Comparison of ENCODE assay signal across 8 mouse cellular contexts in genomic region chr7:30533941-30534632, GRCm38 (mm10). TPM values are rescaled to one million over a fixed set of nuclear protein-coding genes. Genes with fewer than 3 reads are reported as not detected.
DNase-seq lines count a peak whose midpoint lies in the region; ATAC-seq and TF ChIP-seq lines count a peak whose summit lies in the region.

No protein-coding gene starts in this region.

- no peak for DNase-seq in heart, postnatal 14 days
- no peak for DNase-seq in MEL (ENCODE audit: low read depth, low spot score)
- no peak for DNase-seq in limb, embryonic 14.5 days (ENCODE audit: low spot score)
- DNase-seq in retina, postnatal 1 day = peak; percentile 55
- no peak for DNase-seq in ovary, postnatal 14 days (ENCODE audit: low spot score)
- no peak for DNase-seq in gastrocnemius, adult 8-10 months (ENCODE audit: low spot score in 2 of 2)

- H3K27ac ChIP-seq in heart, embryonic 14.5 days (replicated peaks in 1 of 2; ENCODE audit: control insufficient read depth in 1 of 2, insufficient read depth in 1 of 2, low read depth in 2 of 2, low read length in 2 of 2) = no peak overlapping the region
- no peak overlapping the region for H3K27ac ChIP-seq in MEL (ENCODE audit: control insufficient read depth, low read depth, low read length)
- no peak overlapping the region for H3K27ac ChIP-seq in embryonic fibroblast, embryonic 13.5 days (ENCODE audit: insufficient read depth, low read length)
- no peak overlapping the region; the same call in 1 of the 2 replicates for H3K27ac ChIP-seq in limb, embryonic 14.5 days (replicated peaks; ENCODE audit: low read depth, low read length)

- TF ChIP-seq EP300 in MEL (IDR thresholded peaks at IDR 0.05; ENCODE audit: low read depth in 1 of 2, low read length in 2 of 2) = no peak

- no peak for ATAC-seq in heart, embryonic 14.5 days (ENCODE audit: insufficient number of reproducible peaks, insufficient read depth, low FRiP score, low read depth)
- ATAC-seq in limb, embryonic 14.5 days (ENCODE audit: low FRiP score, low read depth) = no peak; the same call in 1 of the 2 replicates

- no peak for TF ChIP-seq POLR2A in MEL (IDR thresholded peaks at IDR 0.05; ENCODE audit: control insufficient read depth in 1 of 2, insufficient read depth in 1 of 2, low read depth in 1 of 2, low read length in 2 of 2, poor library complexity in 1 of 2)
- TF ChIP-seq POLR2A in embryonic fibroblast, embryonic 13.5 days (IDR thresholded peaks at IDR 0.05; ENCODE audit: low read depth, low read length) = no peak
- no peak for TF ChIP-seq POLR2A in limb, embryonic 14.5 days (IDR thresholded peaks at IDR 0.05; ENCODE audit: borderline replicate concordance, extremely low read depth, insufficient read depth, insufficient read length)

- H3K4me1 ChIP-seq in heart, embryonic 14.5 days (ENCODE audit: control insufficient read depth in 2 of 2, insufficient read depth in 2 of 2, low read length in 2 of 2) = peaks cover 17 to 30% of the 10 kb centered on the region in 2 experiments
- peaks cover 0 to 15% of the 10 kb centered on the region in 2 experiments; a peak in 2 of 4 replicates for H3K4me1 ChIP-seq in MEL (ENCODE audit: control insufficient read depth in 1 of 2, insufficient read depth in 2 of 2, low read length in 2 of 2)
- H3K4me1 ChIP-seq in embryonic fibroblast, embryonic 13.5 days (ENCODE audit: control insufficient read depth, insufficient read depth, low read length) = peaks cover 3% of the 10 kb centered on the region; the same call in 1 of the 2 replicates
- H3K4me1 ChIP-seq in limb, embryonic 14.5 days (ENCODE audit: control insufficient read depth, insufficient read depth, low read length) = peaks cover 12% of the 10 kb centered on the region

- intact Hi-C loops in heart, postnatal 14 days (cut with DNase I) = no loop called here

- peak overlapping the region; percentile 74 to 75 for H3K4me3 ChIP-seq in heart, embryonic 14.5 days (ENCODE audit: control insufficient read depth in 1 of 2, insufficient read depth in 1 of 2, low read depth in 1 of 2, low read length in 2 of 2)
- H3K4me3 ChIP-seq in MEL (ENCODE audit: control insufficient read depth in 1 of 2, insufficient read depth in 1 of 2, low read depth in 2 of 2, low read length in 2 of 2) = peak overlapping the region; percentile 85 to 96
- H3K4me3 ChIP-seq in embryonic fibroblast, embryonic 13.5 days (ENCODE audit: insufficient read depth, low read length) = peak overlapping the region; percentile 53
- H3K4me3 ChIP-seq in limb, embryonic 14.5 days (replicated peaks; ENCODE audit: low read length) = peak overlapping the region; percentile 79

- WGBS in heart, embryonic 14.5 days = 11% methylated on average over 25 of the region's 26 CpGs
- WGBS in limb, embryonic 14.5 days = 9% methylated on average over 20 of the region's 26 CpGs

- no peaks in the 10 kb centered on the region for H3K9me3 ChIP-seq in heart, embryonic 14.5 days (ENCODE audit: control insufficient read depth, low read length)
- H3K9me3 ChIP-seq in MEL (replicated peaks; ENCODE audit: insufficient read depth, low read length) = no peaks in the 10 kb centered on the region
- H3K9me3 ChIP-seq in limb, embryonic 14.5 days (ENCODE audit: control insufficient read depth, low read length) = no peaks in the 10 kb centered on the region

- no peaks in the 10 kb centered on the region for H3K27me3 ChIP-seq in heart, embryonic 14.5 days (ENCODE audit: control insufficient read depth, insufficient read depth, low read length)
- no peaks in the 10 kb centered on the region for H3K27me3 ChIP-seq in MEL (ENCODE audit: control insufficient read depth in 1 of 2, insufficient read depth in 2 of 2, low read length in 2 of 2)
- H3K27me3 ChIP-seq in limb, embryonic 14.5 days (ENCODE audit: control insufficient read depth, insufficient read depth, low read length) = no peaks in the 10 kb centered on the region

- H3K4me2 ChIP-seq in heart, embryonic 14.5 days (ENCODE audit: low read length) = peak overlapping the region; percentile 97
- H3K4me2 ChIP-seq in limb, embryonic 14.5 days (replicated peaks; ENCODE audit: low read depth, low read length, severe bottlenecking) = peak overlapping the region; percentile 88

- no peak for TF ChIP-seq CTCF in MEL (IDR thresholded peaks at IDR 0.05 in 2 of 3, conservative IDR thresholded peaks at IDR 0.05 in 1 of 3; ENCODE audit: control insufficient read depth in 1 of 3, insufficient read depth in 1 of 3, low read depth in 2 of 3, low read length in 3 of 3, poor library complexity in 1 of 3, severe bottlenecking in 1 of 3)
- TF ChIP-seq CTCF in embryonic fibroblast, embryonic 13.5 days (IDR thresholded peaks at IDR 0.05; ENCODE audit: borderline replicate concordance, insufficient read depth, low read length) = no peak

- peaks cover 38% of the 10 kb centered on the region for H3K36me3 ChIP-seq in heart, embryonic 14.5 days (ENCODE audit: control insufficient read depth, insufficient read depth, low read length)
- H3K36me3 ChIP-seq in MEL (ENCODE audit: control insufficient read depth in 1 of 2, insufficient read depth in 2 of 2, low read length in 2 of 2) = peaks cover 0 to 13% of the 10 kb centered on the region in 2 experiments; a peak in 2 of 4 replicates
- peaks cover 32% of the 10 kb centered on the region for H3K36me3 ChIP-seq in limb, embryonic 14.5 days (ENCODE audit: control insufficient read depth, insufficient read depth, low read length)

- no peaks in the 10 kb centered on the region; the same call in 1 of the 2 replicates for H3K79me2 ChIP-seq in MEL (ENCODE audit: control insufficient read depth, insufficient read depth, low read length, poor library complexity)

- TF ChIP-seq RAD21 in MEL (IDR thresholded peaks at IDR 0.05; ENCODE audit: low read depth, low read length) = no peak

- peak overlapping the region; percentile 81 for H3K9ac ChIP-seq in heart, embryonic 14.5 days (ENCODE audit: low read length)
- peak overlapping the region; percentile 92 for H3K9ac ChIP-seq in MEL (ENCODE audit: control insufficient read depth, low read depth, low read length, poor library complexity, severe bottlenecking)
- H3K9ac ChIP-seq in limb, embryonic 14.5 days (ENCODE audit: low read depth, low read length, severe bottlenecking) = peak overlapping the region; percentile 68

RNA-seq across cellular contexts. Expression of gene Arhgap33, which starts 0.8 kb away (rescaled TPM):
- polyA plus RNA-seq in heart, embryonic 14.5 days (2014; fragmentation: Nextera tagmentation; extraction: Ambion mirVana) = 7.2 and 9.0 TPM in 2 replicates
- total RNA-seq in heart, postnatal 14 days (2021) = 1 to 10 TPM; 2.7 to 3.2 TPM
- total RNA-seq in MEL (2012; rRNA removed) = 1.8 and 2.4 TPM in 2 replicates
- polyA plus RNA-seq in MEL (2012; ENCODE audit: insufficient read depth in 1 of 2, insufficient read length in 2 of 2, low read depth in 1 of 2, low replicate concordance in 2 of 2, missing spikeins in 1 of 2) = 10 to 100 TPM in 1 of 2 experiments, not detected in 1; 22.3 TPM
- polyA plus RNA-seq in embryonic fibroblast, embryonic 13.5 days (2011; ENCODE audit: insufficient read length, low read depth, missing spikeins) = 4.3 and 7.1 TPM in 2 replicates
- 66.1 and 91.7 TPM in 2 replicates for polyA plus RNA-seq in limb, embryonic 14.5 days (2012; rRNA removed)
- 9.7 and 14.2 TPM in 2 replicates for polyA plus RNA-seq in limb, embryonic 14.5 days (2014; fragmentation: Nextera tagmentation; extraction: Ambion mirVana)
- under 1 TPM; 0.09 to 0.72 (median 0.27) TPM for total RNA-seq in gastrocnemius, adult 8-10 months (2022)

RNA-seq across cellular contexts. Expression of gene Hspb6, which starts 17.9 kb away (rescaled TPM):
- 141 and 155 TPM in 2 replicates for polyA plus RNA-seq in heart, embryonic 14.5 days (2014; fragmentation: Nextera tagmentation; extraction: Ambion mirVana)
- 100 to 1,000 TPM; 425 to 488 TPM for total RNA-seq in heart, postnatal 14 days (2021)
- total RNA-seq in MEL (2012; rRNA removed) = 1.2 and 1.5 TPM in 2 replicates
- polyA plus RNA-seq in MEL (2012; ENCODE audit: insufficient read depth in 1 of 2, insufficient read length in 2 of 2, low read depth in 1 of 2, low replicate concordance in 2 of 2, missing spikeins in 1 of 2) = 10 to 100 TPM in 1 of 2 experiments, not detected in 1; 12.4 TPM
- 55.6 and 58.1 TPM in 2 replicates for polyA plus RNA-seq in embryonic fibroblast, embryonic 13.5 days (2011; ENCODE audit: insufficient read length, low read depth, missing spikeins)
- 15.4 and 18.6 TPM in 2 replicates for polyA plus RNA-seq in limb, embryonic 14.5 days (2012; rRNA removed)
- polyA plus RNA-seq in limb, embryonic 14.5 days (2014; fragmentation: Nextera tagmentation; extraction: Ambion mirVana) = 15.7 and 16.8 TPM in 2 replicates
- 1,000 to 10,000 TPM in 3 of 4 experiments, 100 to 1,000 TPM in 1; 959 to 1,157 (median 1,030) TPM for total RNA-seq in gastrocnemius, adult 8-10 months (2022)

RNA-seq across cellular contexts. Expression of gene Proser3, which starts 18.0 kb away (rescaled TPM):
- polyA plus RNA-seq in heart, embryonic 14.5 days (2014; fragmentation: Nextera tagmentation; extraction: Ambion mirVana) = 11.0 and 11.6 TPM in 2 replicates
- 1 to 10 TPM; 4.6 to 5.3 TPM for total RNA-seq in heart, postnatal 14 days (2021)
- 2.3 and 2.4 TPM in 2 replicates for total RNA-seq in MEL (2012; rRNA removed)
- polyA plus RNA-seq in MEL (2012; ENCODE audit: insufficient read depth in 1 of 2, insufficient read length in 2 of 2, low read depth in 1 of 2, low replicate concordance in 2 of 2, missing spikeins in 1 of 2) = 1 to 10 TPM in 1 of 2 experiments, not detected in 1; 8.9 TPM
- polyA plus RNA-seq in embryonic fibroblast, embryonic 13.5 days (2011; ENCODE audit: insufficient read length, low read depth, missing spikeins) = 7.7 and 8.0 TPM in 2 replicates
- 31.8 and 47.3 TPM in 2 replicates for polyA plus RNA-seq in limb, embryonic 14.5 days (2012; rRNA removed)
- 9.4 and 10.8 TPM in 2 replicates for polyA plus RNA-seq in limb, embryonic 14.5 days (2014; fragmentation: Nextera tagmentation; extraction: Ambion mirVana)
- 1 to 10 TPM; 2.6 to 6.2 (median 3.7) TPM for total RNA-seq in gastrocnemius, adult 8-10 months (2022)

RNA-seq across cellular contexts. Expression of gene Lin37, which starts 25.6 kb away (rescaled TPM):
- polyA plus RNA-seq in heart, embryonic 14.5 days (2014; fragmentation: Nextera tagmentation; extraction: Ambion mirVana) = 27.4 and 31.3 TPM in 2 replicates
- total RNA-seq in heart, postnatal 14 days (2021) = 10 to 100 TPM; 14.4 to 16.4 TPM
- 10.9 and 12.0 TPM in 2 replicates for total RNA-seq in MEL (2012; rRNA removed)
- polyA plus RNA-seq in MEL (2012; ENCODE audit: insufficient read depth in 1 of 2, insufficient read length in 2 of 2, low read depth in 1 of 2, low replicate concordance in 2 of 2, missing spikeins in 1 of 2) = 10 to 100 TPM in 1 of 2 experiments, not detected in 1; 49.8 TPM
- 30.6 and 38.5 TPM in 2 replicates for polyA plus RNA-seq in embryonic fibroblast, embryonic 13.5 days (2011; ENCODE audit: insufficient read length, low read depth, missing spikeins)
- 35.8 and 38.7 TPM in 2 replicates for polyA plus RNA-seq in limb, embryonic 14.5 days (2012; rRNA removed)
- 38.5 and 45.8 TPM in 2 replicates for polyA plus RNA-seq in limb, embryonic 14.5 days (2014; fragmentation: Nextera tagmentation; extraction: Ambion mirVana)
- total RNA-seq in gastrocnemius, adult 8-10 months (2022) = 10 to 100 TPM in 3 of 4 experiments, 1 to 10 TPM in 1; 8.1 to 12.4 (median 11.0) TPM

RNA-seq across cellular contexts. Expression of gene U2af1l4, which starts 29.0 kb away (rescaled TPM):
- 110 and 115 TPM in 2 replicates for polyA plus RNA-seq in heart, embryonic 14.5 days (2014; fragmentation: Nextera tagmentation; extraction: Ambion mirVana)
- 10 to 100 TPM; 63.8 to 65.6 TPM for total RNA-seq in heart, postnatal 14 days (2021)
- 67.2 and 74.2 TPM in 2 replicates for total RNA-seq in MEL (2012; rRNA removed)
- 10 to 100 TPM in 1 of 2 experiments, not detected in 1; 72.5 TPM for polyA plus RNA-seq in MEL (2012; ENCODE audit: insufficient read depth in 1 of 2, insufficient read length in 2 of 2, low read depth in 1 of 2, low replicate concordance in 2 of 2, missing spikeins in 1 of 2)
- 49.1 and 79.1 TPM in 2 replicates for polyA plus RNA-seq in embryonic fibroblast, embryonic 13.5 days (2011; ENCODE audit: insufficient read length, low read depth, missing spikeins)
- polyA plus RNA-seq in limb, embryonic 14.5 days (2012; rRNA removed) = 71.8 and 75.8 TPM in 2 replicates
- polyA plus RNA-seq in limb, embryonic 14.5 days (2014; fragmentation: Nextera tagmentation; extraction: Ambion mirVana) = 95.6 and 99.2 TPM in 2 replicates
- 10 to 100 TPM; 53.4 to 57.5 (median 56.9) TPM for total RNA-seq in gastrocnemius, adult 8-10 months (2022)
